Mouse (Mus musculus) limb, embryonic 12.5 days (tissue): ENCODE results near the gene B3gat1. TPM values are rescaled to one million over a fixed set of nuclear protein-coding genes. Genes with fewer than 3 reads are reported as not detected.

Source experiments
- ATAC-seq: fragments of 200-750 bp; cut with Nextera tagmentation; 2 replicates; pipeline ENCODE4 v1.8.0; 2017; ENCODE audit warnings: low read depth, moderate TSS enrichment; ENCODE audit not compliant: insufficient number of reproducible peaks, insufficient read depth, low FRiP score, low TSS enrichment
- H3K27ac ChIP-seq: fragments of 300-500 bp; sonication (generic); 2 replicates; pipeline ENCODE4 v1.5.1; 2016; ENCODE audit warnings: mild to moderate bottlenecking, moderate library complexity
- H3K27me3 ChIP-seq: fragments of 300-500 bp; sonication (generic); 2 replicates; pipeline ENCODE4 v1.6.1; 2016; ENCODE audit warnings: mild to moderate bottlenecking, moderate library complexity
- H3K36me3 ChIP-seq: fragments of 300-500 bp; sonication (generic); 2 replicates; pipeline ENCODE4 v1.6.1; 2016; ENCODE audit warnings: mild to moderate bottlenecking, moderate library complexity
- H3K4me1 ChIP-seq: fragments of 300-500 bp; sonication (generic); replicated peaks from 2 replicates; pipeline ENCODE4 v1.6.1; 2016
- H3K4me2 ChIP-seq: fragments of 300-500 bp; sonication (generic); 2 replicates; pipeline ENCODE4 v1.6.1; 2016; ENCODE audit warnings: mild to moderate bottlenecking, moderate library complexity
- H3K4me3 ChIP-seq: fragments of 300-500 bp; sonication (generic); replicated peaks from 2 replicates; pipeline ENCODE4 v1.5.1; 2016; ENCODE audit warnings: mild to moderate bottlenecking
- H3K9ac ChIP-seq: fragments of 300-500 bp; sonication (generic); replicated peaks from 2 replicates; pipeline ENCODE4 v1.6.1; 2016; ENCODE audit warnings: mild to moderate bottlenecking, moderate library complexity
- H3K9me3 ChIP-seq: fragments of 300-500 bp; sonication (generic); 2 replicates; pipeline ENCODE4 v1.6.1; 2016; ENCODE audit warnings: mild to moderate bottlenecking, moderate library complexity
- WGBS: fragments of 180-500 bp; shearing (Covaris S2); methylation state at CpG from one replicate; pipeline ENCODE4 v1.1.7; 2016; 5-methylcytosine and 5-hydroxymethylcytosine counted together
- polyA plus RNA-seq: library from polyadenylated mRNA; unstranded; fragments of >200 nt; fragmentation: Nextera tagmentation; extraction: Ambion mirVana; gene quantifications from 2 replicates; pipeline ENCODE4 v1.2.1, GENCODE M21; 2016

B3gat1 gene
- polyA plus RNA-seq, 1 experiment from 2014 or later, result 0.29 TPM

- Histone ChIP-seq H3K4me2 (no peak overlapping the region), H3K36me3 (no peaks in the 10 kb centered on the region), H3K27ac (no peak overlapping the region), H3K9me3 (no peaks in the 10 kb centered on the region), H3K9ac (no peak overlapping the region), H3K27me3 (peaks cover 24% of the 10 kb centered on the region), H3K4me1 (peaks cover 5% of the 10 kb centered on the region; the same call in 1 of the 2 replicates), H3K4me3 (no peak overlapping the region)
- ATAC-seq, result no peak
- WGBS, result 86% methylated on average over 2 of the region's 2 CpGs
These were observed 5.0 kb upstream of the B3gat1 start for GRCm38 (mm10) chr9:26728556-26728955.

GRCm38 (mm10) chr9:26733986-26734385, 458 bp downstream of the B3gat1 start:
- H3K9ac ChIP-seq, result peak overlapping the region; percentile 67
- H3K27ac ChIP-seq, result no peak overlapping the region
- H3K27me3 ChIP-seq, result peaks cover 61% of the 10 kb centered on the region

GRCm38 (mm10) chr9:26737116-26737515, 3.6 kb downstream of the B3gat1 start:
- Histone ChIP-seq H3K27ac (no peak overlapping the region), H3K9ac (no peak overlapping the region), H3K27me3 (peaks cover 51% of the 10 kb centered on the region), H3K36me3 (no peaks in the 10 kb centered on the region), H3K4me1 (peaks cover 12% of the 10 kb centered on the region), H3K9me3 (no peaks in the 10 kb centered on the region), H3K4me3 (no peak overlapping the region), H3K4me2 (no peak overlapping the region)
- 75% methylated on average over 5 of the region's 5 CpGs for WGBS
- no peak for ATAC-seq

More at GRCm38 (mm10) chr9:26733986-26734385, 458 bp downstream of the B3gat1 start:
- H3K9me3 ChIP-seq, result no peaks in the 10 kb centered on the region
- no peaks in the 10 kb centered on the region for H3K36me3 ChIP-seq
- ATAC-seq, result peak; percentile 63
- peaks cover 12% of the 10 kb centered on the region for H3K4me1 ChIP-seq
- peak overlapping the region; percentile 61 for H3K4me3 ChIP-seq
- WGBS, result 5% methylated on average over 22 of the region's 37 CpGs
- H3K4me2 ChIP-seq, result peak overlapping the region; percentile 97

GRCm38 (mm10) chr9:26742817-26743216, 9.3 kb downstream of the B3gat1 start:
- no peak overlapping the region for H3K9ac ChIP-seq
- WGBS, result 87% methylated on average over 3 of the region's 3 CpGs
- no peak overlapping the region for H3K27ac ChIP-seq
- H3K4me1 ChIP-seq, result no peaks in the 10 kb centered on the region
- H3K4me2 ChIP-seq, result no peak overlapping the region
- no peak overlapping the region for H3K4me3 ChIP-seq
- H3K36me3 ChIP-seq, result no peaks in the 10 kb centered on the region
- no peak for ATAC-seq
- no peaks in the 10 kb centered on the region for H3K9me3 ChIP-seq
- H3K27me3 ChIP-seq, result no peaks in the 10 kb centered on the region; the same call in 1 of the 2 replicates

- no peak overlapping the region for H3K4me2 ChIP-seq
- no peaks in the 10 kb centered on the region for H3K9me3 ChIP-seq
- 69% methylated on average over 4 of the region's 4 CpGs for WGBS
- H3K36me3 ChIP-seq, result no peaks in the 10 kb centered on the region
- no peak overlapping the region for H3K27ac ChIP-seq
- H3K27me3 ChIP-seq, result no peaks in the 10 kb centered on the region
- no peak overlapping the region for H3K4me3 ChIP-seq
- no peaks in the 10 kb centered on the region for H3K4me1 ChIP-seq
- H3K9ac ChIP-seq, result no peak overlapping the region
- no peak for ATAC-seq
These were observed 13.6 kb downstream of the B3gat1 start for GRCm38 (mm10) chr9:26747121-26747520.

GRCm38 (mm10) chr9:26748893-26749292, 15.4 kb downstream of the B3gat1 start:
- Histone ChIP-seq H3K4me2 (no peak overlapping the region), H3K27me3 (no peaks in the 10 kb centered on the region), H3K27ac (no peak overlapping the region), H3K36me3 (no peaks in the 10 kb centered on the region), H3K9me3 (no peaks in the 10 kb centered on the region), H3K4me1 (no peaks in the 10 kb centered on the region), H3K9ac (no peak overlapping the region), H3K4me3 (no peak overlapping the region)
- no peak for ATAC-seq
- 58% methylated on average over 4 of the region's 4 CpGs for WGBS

- no peak for ATAC-seq
- no peaks in the 10 kb centered on the region for H3K27me3 ChIP-seq
- H3K4me1 ChIP-seq, result no peaks in the 10 kb centered on the region
- no peaks in the 10 kb centered on the region for H3K36me3 ChIP-seq
- H3K9me3 ChIP-seq, result no peaks in the 10 kb centered on the region
- H3K4me2 ChIP-seq, result no peak overlapping the region
- H3K27ac ChIP-seq, result no peak overlapping the region
- no peak overlapping the region for H3K9ac ChIP-seq
- no peak overlapping the region for H3K4me3 ChIP-seq
- 42% methylated on average over 9 of the region's 9 CpGs for WGBS
These were observed 26.6 kb downstream of the B3gat1 start for GRCm38 (mm10) chr9:26760081-26760480.

- Histone ChIP-seq H3K4me2 (no peak overlapping the region), H3K4me1 (no peaks in the 10 kb centered on the region), H3K9ac (no peak overlapping the region), H3K9me3 (no peaks in the 10 kb centered on the region), H3K27me3 (no peaks in the 10 kb centered on the region), H3K36me3 (no peaks in the 10 kb centered on the region), H3K4me3 (no peak overlapping the region), H3K27ac (no peak overlapping the region)
- ATAC-seq, result no peak
- WGBS, result 78% methylated on average over 5 of the region's 5 CpGs
These were observed 27.0 kb downstream of the B3gat1 start for GRCm38 (mm10) chr9:26760576-26760975.

GRCm38 (mm10) chr9:26762477-26762876, 28.9 kb downstream of the B3gat1 start:
- H3K4me1 ChIP-seq, result no peaks in the 10 kb centered on the region
- no peaks in the 10 kb centered on the region for H3K27me3 ChIP-seq
- ATAC-seq, result no peak
- no peak overlapping the region for H3K9ac ChIP-seq
- no peaks in the 10 kb centered on the region for H3K36me3 ChIP-seq
- H3K9me3 ChIP-seq, result no peaks in the 10 kb centered on the region
- H3K27ac ChIP-seq, result no peak overlapping the region
- no peak overlapping the region for H3K4me3 ChIP-seq
- H3K4me2 ChIP-seq, result no peak overlapping the region
- WGBS, result 89% methylated on average over 6 of the region's 6 CpGs

- WGBS, result 83% methylated on average over 3 of the region's 3 CpGs
These were observed 34.7 kb downstream of the B3gat1 start for GRCm38 (mm10) chr9:26768181-26768580.

GRCm38 (mm10) chr9:26775700-26776099, 42.2 kb downstream of the B3gat1 start:
- no peak overlapping the region for H3K27ac ChIP-seq
- H3K27me3 ChIP-seq, result no peaks in the 10 kb centered on the region
- WGBS, result 89% methylated on average over 2 of the region's 2 CpGs
- H3K9ac ChIP-seq, result no peak overlapping the region
- H3K36me3 ChIP-seq, result no peaks in the 10 kb centered on the region
- no peaks in the 10 kb centered on the region for H3K4me1 ChIP-seq
- no peaks in the 10 kb centered on the region for H3K9me3 ChIP-seq
- ATAC-seq, result no peak
- H3K4me3 ChIP-seq, result no peak overlapping the region
- H3K4me2 ChIP-seq, result no peak overlapping the region

More at GRCm38 (mm10) chr9:26768181-26768580, 34.7 kb downstream of the B3gat1 start:
- Histone ChIP-seq H3K4me2 (no peak overlapping the region), H3K9me3 (no peaks in the 10 kb centered on the region), H3K4me3 (no peak overlapping the region), H3K9ac (no peak overlapping the region), H3K27me3 (no peaks in the 10 kb centered on the region), H3K27ac (no peak overlapping the region), H3K4me1 (no peaks in the 10 kb centered on the region), H3K36me3 (no peaks in the 10 kb centered on the region)
- no peak for ATAC-seq

GRCm38 (mm10) chr9:26776122-26776902, 42.8 kb downstream of the B3gat1 start:
- Histone ChIP-seq H3K27ac (no peak overlapping the region), H3K4me1 (no peaks in the 10 kb centered on the region), H3K27me3 (no peaks in the 10 kb centered on the region), H3K4me3 (no peak overlapping the region), H3K9ac (no peak overlapping the region), H3K4me2 (no peak overlapping the region), H3K9me3 (no peaks in the 10 kb centered on the region), H3K36me3 (no peaks in the 10 kb centered on the region)
- no peak for ATAC-seq
- WGBS, result 64% methylated on average over 6 of the region's 6 CpGs
